31 mouse cellular contexts compared by ENCODE assay signal in genomic region chr6:48863488-48863887, GRCm38 (mm10). TPM values are rescaled to one million over a fixed set of nuclear protein-coding genes. Genes with fewer than 3 reads are reported as not detected.
DNase-seq lines count a peak whose midpoint lies in the region; ATAC-seq and TF ChIP-seq lines count a peak whose summit lies in the region.
"Had no signal": no experiment of that assay in that cellular context is flagged by ENCODE, and none has a peak within 500 bp of the region (broad histone marks: within the 10 kb centered on the region; RNA-seq: fewer than 3 reads in every experiment).

No protein-coding gene starts in this region.

- H3K4me1 ChIP-seq in lung, embryonic 14.5 days (ENCODE audit: insufficient read depth), result 0 out of 2 replicates have a peak, but pooled peaks cover 4% of the 10 kb centered on the region

- 72% methylated on average over 7 of the region's 7 CpGs for WGBS in lung, embryonic 14.5 days

- H3K9me3 ChIP-seq in lung, embryonic 14.5 days (ENCODE audit: low read depth, low read length), result no peaks in the 10 kb centered on the region
- H3K9me3 ChIP-seq: heart, embryonic 15.5 days; midbrain, embryonic 12.5 days; neural tube, embryonic 13.5 days had no signal

- no peak overlapping the region for H3K4me3 ChIP-seq in lung, embryonic 14.5 days (ENCODE audit: low read depth, low read length)
- H3K4me3 ChIP-seq: erythroblast, embryonic 14.5 days; gastrocnemius, adult 2 months; heart, embryonic 15.5 days; midbrain, embryonic 12.5 days; neural tube, embryonic 13.5 days had no signal

- no peak overlapping the region for H3K4me2 ChIP-seq in lung, embryonic 14.5 days
- H3K4me2 ChIP-seq: heart, embryonic 15.5 days; midbrain, embryonic 12.5 days; neural tube, embryonic 13.5 days had no signal

- no peak overlapping the region for H3K27ac ChIP-seq in lung, embryonic 14.5 days (ENCODE audit: low read depth)
- H3K27ac ChIP-seq: gastrocnemius, adult 2 months; heart, embryonic 15.5 days; midbrain, embryonic 12.5 days; neural tube, embryonic 13.5 days had no signal

- TF ChIP-seq CTCF in lung, embryonic 14.5 days (IDR thresholded peaks at IDR 0.05; ENCODE audit: low read depth), result no peak

- H3K36me3 ChIP-seq in lung, embryonic 14.5 days (ENCODE audit: insufficient read depth), result no peaks in the 10 kb centered on the region
- H3K36me3 ChIP-seq: heart, embryonic 15.5 days; midbrain, embryonic 12.5 days; neural tube, embryonic 13.5 days had no signal

- peak; percentile 64 for DNase-seq in kidney, adult 11 months
- DNase-seq in kidney, postnatal 4 days, result no peak
- peak; percentile 47 for DNase-seq in lung, embryonic 14.5 days
- no peak for DNase-seq in lung, postnatal 36 days
- DNase-seq in kidney, adult 9 months, result peak; percentile 78
- DNase-seq in kidney, postnatal 14 days, result peak; percentile 43
- no peak for DNase-seq in adrenal gland, adult 2 months
- DNase-seq: adrenal gland, postnatal 25 days; cerebellum, adult 11-12 months; gastrocnemius, adult 2 months; gastrocnemius, postnatal 36 days; layer of hippocampus, adult 9-11 months; liver; lung, postnatal 14 days; right cerebral cortex, postnatal 4 days; thymus, postnatal 14 days had no signal

- H3K27me3 ChIP-seq in lung, embryonic 14.5 days (ENCODE audit: insufficient read depth, low read length), result no peaks in the 10 kb centered on the region
- H3K27me3 ChIP-seq: heart, embryonic 15.5 days; midbrain, embryonic 12.5 days had no signal

- no peak for ATAC-seq in lung, embryonic 14.5 days (ENCODE audit: insufficient read depth)
- ATAC-seq: CD4-positive, CD25-positive, alpha-beta regulatory T cell, adult 4 months; forebrain, embryonic 16.5 days; hindbrain, embryonic 16.5 days; intestine, embryonic 16.5 days had no signal

- no peak overlapping the region for H3K9ac ChIP-seq in lung, embryonic 14.5 days
- H3K9ac ChIP-seq: heart, embryonic 15.5 days; midbrain, embryonic 12.5 days; neural tube, embryonic 13.5 days had no signal

RNA-seq across cellular contexts. Expression of gene Aoc1, which starts 9.2 kb away (rescaled TPM):
- not detected in 2 replicates for polyA plus RNA-seq in lung, embryonic 14.5 days (2014; fragmentation: Nextera tagmentation; extraction: Ambion mirVana)
- total RNA-seq in adrenal gland, adult 2 months (2021), result not detected
- not detected in 2 replicates for polyA plus RNA-seq in adrenal gland, adult 2 months (2012; rRNA removed)
- total RNA-seq: adrenal gland, postnatal 25 days; gastrocnemius, adult 2 months; gastrocnemius, postnatal 36 days; heart, postnatal 25 days; left cerebral cortex, adult 18-20 months; left cerebral cortex, postnatal 14 days; megakaryocyte, adult 5-6 weeks had no signal
- polyA plus RNA-seq: erythroblast, embryonic 14.5 days; forebrain, embryonic 11.5 days; forebrain, embryonic 16.5 days; heart, embryonic 15.5 days; hindbrain, embryonic 11.5 days; hindbrain, embryonic 16.5 days; limb, embryonic 11.5 days; midbrain, embryonic 12.5 days; neural tube, embryonic 13.5 days had no signal

RNA-seq across cellular contexts. Expression of gene Tmem176b, which starts 22.2 kb away (rescaled TPM):
- polyA plus RNA-seq in lung, embryonic 14.5 days (2014; fragmentation: Nextera tagmentation; extraction: Ambion mirVana), result 387 and 409 TPM in 2 replicates
- total RNA-seq in adrenal gland, adult 2 months (2021), result 100 to 1,000 TPM; 608 to 699 TPM
- polyA plus RNA-seq in adrenal gland, adult 2 months (2012; rRNA removed), result 591 and 724 TPM in 2 replicates

RNA-seq across cellular contexts. Expression of gene Tmem176a, which starts 22.8 kb away (rescaled TPM):
- 213 and 226 TPM in 2 replicates for polyA plus RNA-seq in lung, embryonic 14.5 days (2014; fragmentation: Nextera tagmentation; extraction: Ambion mirVana)
- 100 to 1,000 TPM; 303 to 381 TPM for total RNA-seq in adrenal gland, adult 2 months (2021)
- polyA plus RNA-seq in adrenal gland, adult 2 months (2012; rRNA removed), result 314 and 406 TPM in 2 replicates

Comparison
In these comparisons a context has a peak if more than half of its experiments do, and no peak if none do; other contexts are left out.
1. DNase-seq: peak in kidney, adult 11 months (single experiment), lung, embryonic 14.5 days (single experiment), kidney, adult 9 months (single experiment) and kidney, postnatal 14 days (single experiment); none in kidney, postnatal 4 days (0 of 2), lung, postnatal 36 days (single experiment) and adrenal gland, adult 2 months (single experiment).